Mouse (Mus musculus) brain, embryonic 14.5 days (tissue): ENCODE results near the gene Krtap27-1.

ENCODE experiments used
- CTCF ChIP-seq: fragments of 200-500 bp; IDR thresholded peaks from 2 replicates; pipeline ENCODE4 v1.5.1; 2012; ENCODE audit warnings: inconsistent platforms, mild to moderate bottlenecking, moderate library complexity, borderline replicate concordance; ENCODE audit not compliant: insufficient read depth, insufficient read length; ENCODE audit errors: extremely low read depth
- POLR2A ChIP-seq: fragments of 200-500 bp; IDR thresholded peaks from 2 replicates; pipeline ENCODE4 v1.6.1; 2012; ENCODE audit warnings: mild to moderate bottlenecking, inconsistent platforms, borderline replicate concordance; ENCODE audit not compliant: poor library complexity, insufficient read depth, insufficient read length, severe bottlenecking; ENCODE audit errors: extremely low read depth

- TF ChIP-seq CTCF (no peak), POLR2A (no peak)
Measured at GRCm38 (mm10) chr16:88646366-88647111, 24.9 kb downstream of the Krtap27-1 start.
